Mouse (Mus musculus) forebrain, embryonic 16.5 days (tissue): ENCODE data around the gene Sapcd2. TPM values are rescaled to one million over a fixed set of nuclear protein-coding genes. Genes with fewer than 3 reads are reported as not detected.

Experiments
- ATAC-seq: fragments of 200-750 bp; cut with Nextera tagmentation; 2 replicates; pipeline ENCODE4 v1.8.0; 2017; ENCODE audit warnings: mild to moderate bottlenecking, moderate library complexity
- H3K27ac ChIP-seq: fragments of 300-500 bp; sonication (generic); 2 replicates; pipeline ENCODE4 v1.5.1; 2014; ENCODE audit warnings: low read length, control low read depth
- H3K27me3 ChIP-seq: fragments of 300-500 bp; sonication (generic); replicated peaks from 2 replicates; pipeline ENCODE4 v1.6.1; 2014; ENCODE audit warnings: low read length; ENCODE audit not compliant: control insufficient read depth, insufficient read depth
- H3K36me3 ChIP-seq: fragments of 300-500 bp; sonication (generic); 2 replicates; pipeline ENCODE4 v1.6.1; 2014; ENCODE audit not compliant: control insufficient read depth, insufficient read depth
- H3K4me1 ChIP-seq: fragments of 300-500 bp; sonication (generic); replicated peaks from 2 replicates; pipeline ENCODE4 v1.6.1; 2014; ENCODE audit warnings: low read length; ENCODE audit not compliant: control insufficient read depth, insufficient read depth
- H3K4me2 ChIP-seq: fragments of 300-500 bp; sonication (generic); 2 replicates; pipeline ENCODE4 v1.6.1; 2014; ENCODE audit warnings: mild to moderate bottlenecking, low read length, control low read depth
- H3K4me3 ChIP-seq: fragments of 300-500 bp; sonication (generic); replicated peaks from 2 replicates; pipeline ENCODE4 v1.5.1; 2014; ENCODE audit warnings: mild to moderate bottlenecking, low read length, control low read depth
- H3K9ac ChIP-seq: fragments of 300-500 bp; sonication (generic); replicated peaks from 2 replicates; pipeline ENCODE4 v1.6.1; 2014; ENCODE audit warnings: low read depth, low read length, control low read depth
- H3K9me3 ChIP-seq: fragments of 300-500 bp; sonication (generic); 2 replicates; pipeline ENCODE4 v1.6.1; 2016; ENCODE audit warnings: low read length; ENCODE audit not compliant: control insufficient read depth
- WGBS: fragments of 180-500 bp; shearing (Covaris S2); extraction: QIAGEN DNeasy Blood & Tissue Kit; methylation state at CpG from one replicate; pipeline ENCODE4 v1.1.7; 2014; 5-methylcytosine and 5-hydroxymethylcytosine counted together
- polyA plus RNA-seq: library from polyadenylated mRNA; unstranded; fragments of >200 nt; fragmentation: Nextera tagmentation; extraction: Ambion mirVana; gene quantifications from 2 replicates; pipeline ENCODE4 v1.2.1, GENCODE M21; 2015

Sapcd2 gene
- polyA plus RNA-seq, 1 experiment from 2014 or later: 23.8 TPM

GRCm38 (mm10) chr2:25395721-25396596 lies 23.8 kb downstream of the Sapcd2 start, which contains the start of gene Entpd2:
TSS of gene Entpd2 (plus strand) at chr2:25395874.
- H3K36me3 ChIP-seq: no peaks in the 10 kb centered on the region
- 2% methylated on average over 57 of the region's 57 CpGs for WGBS
- peak within 1 kb of the TSS; percentile 59 for H3K4me2 ChIP-seq
- peak within 1 kb of the TSS; percentile 34; the same call in 1 of the 2 replicates for H3K9ac ChIP-seq
- peaks cover 44% of the 10 kb centered on the region for H3K27me3 ChIP-seq
- no peaks in the 10 kb centered on the region for H3K9me3 ChIP-seq
- H3K27ac ChIP-seq: peak within 1 kb of the TSS; percentile 12; the same call in 1 of the 2 replicates
- H3K4me1 ChIP-seq: peaks cover 21% of the 10 kb centered on the region
- no peak for ATAC-seq
- peak within 1 kb of the TSS; percentile 38 for H3K4me3 ChIP-seq

- Histone ChIP-seq H3K36me3 (no peaks in the 10 kb centered on the region), H3K27me3 (peaks cover 44% of the 10 kb centered on the region), H3K4me1 (peaks cover 21% of the 10 kb centered on the region), H3K4me2 (no peak overlapping the region; the same call in 1 of the 2 replicates), H3K27ac (no peak overlapping the region), H3K4me3 (peak overlapping the region; percentile 38; the same call in 1 of the 2 replicates), H3K9ac (no peak overlapping the region; the same call in 1 of the 2 replicates), H3K9me3 (no peaks in the 10 kb centered on the region)
- no peak for ATAC-seq
- WGBS: 34% methylated on average over 3 of the region's 3 CpGs
These were observed 24.5 kb downstream of the Sapcd2 start for GRCm38 (mm10) chr2:25396597-25396983.

GRCm38 (mm10) chr2:25397010-25397409 lies 24.9 kb downstream of the Sapcd2 start:
- Histone ChIP-seq H3K4me2 (no peak overlapping the region), H3K27me3 (peaks cover 44% of the 10 kb centered on the region), H3K9me3 (no peaks in the 10 kb centered on the region), H3K9ac (no peak overlapping the region), H3K36me3 (no peaks in the 10 kb centered on the region), H3K4me1 (peaks cover 21% of the 10 kb centered on the region), H3K27ac (no peak overlapping the region), H3K4me3 (no peak overlapping the region)
- ATAC-seq: no peak
- 45% methylated on average over 1 of the region's 1 CpGs for WGBS

- H3K9me3 ChIP-seq: no peaks in the 10 kb centered on the region
- H3K27me3 ChIP-seq: peaks cover 44% of the 10 kb centered on the region
- no peak overlapping the region for H3K27ac ChIP-seq
- H3K4me3 ChIP-seq: no peak overlapping the region
- 87% methylated on average over 7 of the region's 7 CpGs for WGBS
- no peak overlapping the region for H3K9ac ChIP-seq
- no peaks in the 10 kb centered on the region for H3K36me3 ChIP-seq
- no peak overlapping the region for H3K4me2 ChIP-seq
- ATAC-seq: no peak
- H3K4me1 ChIP-seq: peaks cover 26% of the 10 kb centered on the region
These were observed 25.9 kb downstream of the Sapcd2 start for GRCm38 (mm10) chr2:25398065-25398464.

- Histone ChIP-seq H3K27me3 (peaks cover 44% of the 10 kb centered on the region), H3K4me1 (peaks cover 29% of the 10 kb centered on the region), H3K9ac (no peak within 1 kb of the TSS), H3K4me2 (no peak within 1 kb of the TSS), H3K27ac (no peak within 1 kb of the TSS), H3K36me3 (no peaks in the 10 kb centered on the region), H3K4me3 (no peak within 1 kb of the TSS), H3K9me3 (no peaks in the 10 kb centered on the region)
- no peak for ATAC-seq
- 68% methylated on average over 8 of the region's 8 CpGs for WGBS
These were observed 26.9 kb downstream of the Sapcd2 start, which contains the start of gene Npdc1 for GRCm38 (mm10) chr2:25399051-25399450. TSS of gene Npdc1 (plus strand) at chr2:25399351.

GRCm38 (mm10) chr2:25400291-25400690 lies 28.2 kb downstream of the Sapcd2 start:
- peak overlapping the region; percentile 68 for H3K4me2 ChIP-seq
- no peak overlapping the region for H3K27ac ChIP-seq
- H3K9ac ChIP-seq: peak overlapping the region; percentile 47
- ATAC-seq: no peak
- no peaks in the 10 kb centered on the region for H3K9me3 ChIP-seq
- peak overlapping the region; percentile 37 for H3K4me3 ChIP-seq
- 25% methylated on average over 16 of the region's 16 CpGs for WGBS
- no peaks in the 10 kb centered on the region for H3K36me3 ChIP-seq
- H3K4me1 ChIP-seq: peaks cover 38% of the 10 kb centered on the region
- H3K27me3 ChIP-seq: peaks cover 36% of the 10 kb centered on the region

- 3% methylated on average over 17 of the region's 17 CpGs for WGBS
- ATAC-seq: no peak
- Histone ChIP-seq H3K27ac (no peak overlapping the region), H3K4me1 (peaks cover 38% of the 10 kb centered on the region), H3K4me2 (peak overlapping the region; percentile 68), H3K27me3 (peaks cover 33% of the 10 kb centered on the region), H3K4me3 (peak overlapping the region; percentile 37), H3K9me3 (no peaks in the 10 kb centered on the region), H3K9ac (peak overlapping the region; percentile 47), H3K36me3 (no peaks in the 10 kb centered on the region)
These were observed 28.6 kb downstream of the Sapcd2 start for GRCm38 (mm10) chr2:25400764-25401163.

- ATAC-seq: peak; percentile 7
- no peaks in the 10 kb centered on the region for H3K9me3 ChIP-seq
These were observed 30.4 kb downstream of the Sapcd2 start for GRCm38 (mm10) chr2:25402377-25402971.

GRCm38 (mm10) chr2:25402972-25403601 lies 31.0 kb downstream of the Sapcd2 start:
- Histone ChIP-seq H3K9me3 (no peaks in the 10 kb centered on the region), H3K27ac (peak overlapping the region; percentile 90), H3K4me2 (peak overlapping the region; percentile 67), H3K27me3 (peaks cover 13% of the 10 kb centered on the region), H3K36me3 (peaks cover 3% of the 10 kb centered on the region; the same call in 1 of the 2 replicates), H3K9ac (peak overlapping the region; percentile 95), H3K4me1 (peaks cover 28% of the 10 kb centered on the region), H3K4me3 (peak overlapping the region; percentile 89)
- peak; percentile 87 for ATAC-seq
- WGBS: under 1% methylated on average over 50 of the region's 54 CpGs

More at GRCm38 (mm10) chr2:25402377-25402971, 30.4 kb downstream of the Sapcd2 start:
- no peaks in the 10 kb centered on the region for H3K36me3 ChIP-seq
- H3K27me3 ChIP-seq: peaks cover 19% of the 10 kb centered on the region
- WGBS: under 1% methylated on average over 13 of the region's 13 CpGs
- H3K4me1 ChIP-seq: peaks cover 28% of the 10 kb centered on the region
- peak overlapping the region; percentile 95 for H3K9ac ChIP-seq
- H3K4me2 ChIP-seq: peak overlapping the region; percentile 67
- peak overlapping the region; percentile 89 for H3K4me3 ChIP-seq
- peak overlapping the region; percentile 90 for H3K27ac ChIP-seq
